Mouse (Mus musculus) granulocyte monocyte progenitor cell, adult 5-6 weeks (primary cell): Measurements from ENCODE around the gene Lst1. TPM values are rescaled to one million over a fixed set of nuclear protein-coding genes. Genes with fewer than 3 reads are reported as not detected.

ENCODE experiments used
- ATAC-seq: replicated peaks from 2 replicates; pipeline ENCODE4 v1.8.0; 2016; ENCODE audit warnings: mild to moderate bottlenecking, moderate TSS enrichment, inconsistent platforms; ENCODE audit not compliant: poor library complexity, severe bottlenecking
- total RNA-seq, 2 experiments: library from RNA; stranded (forward) in 1 of 2; stranded (reverse) in 1 of 2; fragments of 200-712, 200-1000 nt in 1 of 2; fragments of >200 nt in 1 of 2; fragmentation: Nextera tagmentation in 1 of 2; gene quantifications; 2 replicates each; pipeline ENCODE4 v1.2.3; 2014 to 2017

Lst1 gene
- total RNA-seq, 2 experiments from 2014 or later, result 78.7 to 115 TPM

DNA sequence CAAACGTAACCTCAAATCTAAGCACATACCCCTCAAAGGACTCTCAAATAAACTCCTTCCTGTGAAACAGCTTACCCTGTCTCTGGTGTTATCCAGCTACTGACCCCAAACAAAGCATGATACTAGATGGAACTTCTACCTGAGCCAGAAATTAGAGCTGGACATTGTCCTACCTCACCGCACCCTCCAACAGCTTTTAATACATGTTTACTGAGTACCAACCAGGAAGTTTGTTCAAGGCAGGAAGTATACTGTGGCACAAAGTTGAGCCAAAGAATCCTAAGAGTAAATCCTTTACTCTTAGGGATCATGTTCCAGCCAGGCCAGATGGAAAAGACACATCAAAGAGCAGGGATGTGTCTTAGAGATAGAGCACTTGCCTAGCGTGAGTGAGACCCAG, 22.4 kb upstream of the Lst1 start:
- no peak for ATAC-seq

DNA sequence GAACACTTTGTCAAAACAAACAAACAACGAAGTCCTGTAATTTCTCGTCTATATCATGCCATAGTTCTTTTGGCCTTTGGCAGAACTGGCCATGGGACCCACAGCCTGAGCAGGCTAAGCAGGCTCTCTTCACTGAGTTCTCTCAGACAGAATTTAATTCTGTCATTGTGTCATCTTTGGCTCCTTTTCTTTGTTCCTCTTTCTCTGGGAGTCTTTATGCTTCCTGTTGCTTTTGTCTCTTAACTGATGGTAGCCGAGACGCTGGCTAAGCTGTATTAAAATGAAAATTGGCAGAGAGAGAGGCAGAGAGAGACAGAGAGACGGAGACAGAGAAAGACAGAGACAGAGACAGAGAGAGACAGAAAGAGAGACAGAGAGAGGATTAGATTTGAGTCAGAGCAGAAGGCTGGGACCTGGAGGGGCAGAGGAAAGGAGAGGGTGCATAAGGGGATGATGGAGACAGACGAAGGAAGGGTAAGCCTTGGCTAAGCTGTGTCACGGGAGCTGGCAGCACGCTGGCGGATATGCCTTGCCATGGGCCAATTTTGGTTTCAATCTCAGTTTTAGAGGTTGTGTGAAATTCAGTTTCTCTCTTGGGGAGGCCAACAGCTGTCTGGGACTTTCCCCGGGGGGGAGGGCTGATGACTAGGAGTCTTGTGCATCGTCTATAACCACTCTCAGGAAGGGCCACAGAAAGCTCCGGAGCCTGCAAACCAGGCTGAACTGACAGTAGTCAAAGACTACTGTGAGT, 21.7 kb upstream of the Lst1 start:
- ATAC-seq, result peak; percentile 80

DNA sequence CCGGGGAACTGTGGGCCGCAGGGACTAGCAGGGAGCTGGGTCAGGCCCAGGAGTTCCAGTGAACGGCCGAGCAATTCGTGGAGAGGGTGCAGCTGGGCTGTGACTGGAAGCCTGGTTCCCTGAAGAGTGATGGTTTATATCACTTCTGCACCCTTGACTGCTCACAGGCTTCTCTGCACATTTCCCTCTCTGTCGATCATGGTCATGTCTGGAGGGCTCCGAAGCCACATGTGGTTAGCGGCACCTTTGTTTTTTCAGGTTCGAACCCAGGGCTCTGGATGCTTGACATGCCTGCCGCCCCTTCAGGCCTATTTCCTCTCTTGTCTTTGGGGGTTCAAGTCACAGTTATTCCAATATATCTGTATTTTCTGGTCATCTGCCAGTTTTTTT, 17.1 kb upstream of the Lst1 start:
- no peak for ATAC-seq

DNA sequence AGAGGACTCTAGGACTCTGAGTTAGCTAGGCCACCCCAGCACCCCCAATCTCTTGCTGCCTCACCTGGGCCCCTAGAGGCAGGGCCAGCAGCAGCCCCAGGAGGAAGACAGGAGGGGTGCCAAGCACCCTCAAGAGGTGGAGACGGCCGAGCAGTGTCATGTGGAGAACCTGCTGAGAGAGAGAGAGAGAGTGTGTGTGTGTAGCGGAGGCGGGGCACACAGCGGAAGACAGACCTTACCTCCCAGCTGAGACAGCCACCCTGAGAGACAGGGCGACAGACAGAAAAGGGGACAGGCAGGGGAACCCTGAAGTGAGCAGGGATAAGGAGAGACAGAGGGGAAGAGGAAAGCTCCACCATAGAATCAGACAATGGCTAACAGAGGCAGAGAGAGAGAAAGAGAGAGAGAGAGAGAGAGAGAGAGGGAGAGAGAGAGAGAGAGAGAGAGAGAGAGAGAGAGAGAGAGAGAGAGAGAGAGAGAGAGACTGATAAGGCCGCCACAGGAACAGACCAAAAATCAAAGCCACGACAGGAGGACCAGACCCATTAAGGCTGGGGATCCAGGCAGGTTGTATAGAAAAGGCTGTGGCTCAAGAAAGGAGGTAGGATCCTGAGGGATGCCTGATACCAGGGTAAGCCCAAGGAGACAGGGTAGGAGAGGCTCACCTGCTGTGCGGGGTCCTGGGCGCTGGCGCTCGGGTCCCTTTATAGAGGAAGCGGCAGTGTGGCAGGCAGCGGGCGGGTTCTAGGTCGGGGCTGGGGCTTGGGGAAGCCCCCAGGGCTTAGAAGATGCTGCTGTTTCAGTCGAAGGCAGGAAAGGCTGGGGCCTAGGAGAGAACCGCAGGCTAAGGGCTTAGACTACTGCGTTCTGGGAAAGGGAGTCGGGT, 16.5 kb upstream of the Lst1 start, which contains the start of gene Lta:
TSS of gene Lta (minus strand) at position 858 of the 886 bp plus-strand sequence.
- ATAC-seq, result no peak

DNA sequence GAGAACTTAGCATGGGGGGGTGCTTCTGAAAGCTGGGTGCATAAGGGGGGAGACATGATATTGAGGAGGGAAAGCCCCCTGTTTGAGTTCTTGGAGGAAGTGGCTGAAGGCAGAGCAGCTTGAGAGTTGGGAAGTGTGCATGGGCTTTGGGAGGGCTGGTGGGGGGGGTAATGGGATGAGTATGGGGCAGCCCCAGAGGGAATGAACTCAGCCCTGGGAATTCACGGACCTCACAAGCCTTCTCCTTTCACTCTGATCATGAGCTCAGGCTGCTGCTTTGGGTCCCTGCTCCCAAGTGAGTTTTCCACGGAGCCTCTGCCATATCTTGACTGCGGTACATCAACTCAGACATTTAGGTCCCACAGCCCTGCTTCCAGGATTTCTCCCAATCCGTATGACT, 14.2 kb upstream of the Lst1 start:
- ATAC-seq, result no peak

DNA sequence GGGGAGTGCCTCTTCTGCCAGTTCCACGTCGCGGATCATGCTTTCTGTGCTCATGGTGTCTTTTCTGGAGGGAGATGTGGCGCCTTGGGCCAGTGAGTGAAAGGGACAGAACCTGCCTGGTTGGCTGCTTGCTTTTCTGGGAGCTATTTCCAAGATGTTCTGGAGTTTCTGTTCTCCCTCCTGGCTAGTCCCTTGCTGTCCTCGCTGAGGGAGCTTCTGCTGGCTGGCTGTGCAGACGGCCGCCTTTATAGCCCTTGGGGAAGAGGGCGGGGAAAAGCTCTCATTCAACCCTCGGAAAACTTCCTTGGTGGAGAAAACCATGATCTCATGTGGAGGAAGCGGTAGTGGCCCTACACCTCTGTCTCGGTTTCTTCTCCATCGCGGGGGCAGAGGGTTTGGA, 13.5 kb upstream of the Lst1 start, which contains the start of gene Tnf:
TSS of gene Tnf (minus strand) at position 221 of the 400 bp plus-strand sequence.
- ATAC-seq, result peak; percentile 58

DNA sequence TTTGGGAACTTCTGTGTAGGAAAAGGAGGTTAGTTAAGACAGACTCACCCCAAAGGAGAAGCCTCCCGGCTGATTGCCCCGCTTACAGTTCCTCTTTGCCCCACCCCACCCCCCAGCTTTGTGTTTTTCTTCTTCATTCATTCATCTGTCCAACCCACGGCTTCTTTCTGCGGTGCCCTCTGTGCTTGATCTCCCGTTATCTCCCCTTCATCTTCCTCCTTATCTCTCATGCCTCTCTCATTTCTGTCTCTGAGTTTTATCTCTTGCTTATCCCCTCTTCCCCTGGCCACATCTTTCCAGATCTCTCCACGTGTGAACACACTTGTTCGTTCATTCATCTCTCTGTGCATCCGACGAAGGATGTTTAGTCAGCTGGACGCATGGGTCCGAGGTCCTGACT, 12.9 kb upstream of the Lst1 start:
- 0 out of 2 replicates have a peak, but pooled peaks have one; percentile 8 for ATAC-seq

DNA sequence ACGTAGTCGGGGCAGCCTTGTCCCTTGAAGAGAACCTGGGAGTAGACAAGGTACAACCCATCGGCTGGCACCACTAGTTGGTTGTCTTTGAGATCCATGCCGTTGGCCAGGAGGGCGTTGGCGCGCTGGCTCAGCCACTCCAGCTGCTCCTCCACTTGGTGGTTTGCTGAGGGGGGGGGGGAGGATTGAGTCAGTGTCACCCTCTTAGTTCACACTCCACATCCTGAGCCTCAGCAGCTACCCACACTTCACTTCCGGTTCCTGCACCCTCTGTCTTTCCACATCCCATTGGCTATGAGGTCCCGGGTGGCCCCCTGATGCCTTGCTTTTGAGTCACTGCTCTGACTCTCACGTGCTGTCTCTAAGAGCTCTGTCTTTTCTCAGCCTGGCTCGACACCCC, 12.2 kb upstream of the Lst1 start:
- peak; percentile 80 for ATAC-seq

DNA sequence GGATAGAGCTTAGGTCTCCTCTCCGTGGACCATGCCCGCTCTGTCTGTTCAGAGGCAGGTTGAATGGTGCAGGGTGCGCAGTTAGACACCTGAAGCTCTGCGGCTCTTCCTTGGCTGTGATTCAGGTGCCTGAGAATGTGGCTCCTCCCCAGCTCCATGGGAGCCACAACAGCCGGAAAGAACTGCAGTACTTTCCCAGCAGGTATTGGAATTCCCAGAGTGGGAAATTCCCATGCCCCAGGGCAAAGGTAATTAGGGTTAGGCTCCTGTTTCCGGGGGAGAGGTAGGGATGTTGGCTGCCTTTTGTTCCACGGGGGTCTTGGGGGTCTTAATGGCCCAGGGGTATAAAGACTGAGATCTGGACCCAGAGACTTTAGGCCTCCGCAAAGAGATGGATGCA, 10.7 kb upstream of the Lst1 start:
- no peak for ATAC-seq

DNA sequence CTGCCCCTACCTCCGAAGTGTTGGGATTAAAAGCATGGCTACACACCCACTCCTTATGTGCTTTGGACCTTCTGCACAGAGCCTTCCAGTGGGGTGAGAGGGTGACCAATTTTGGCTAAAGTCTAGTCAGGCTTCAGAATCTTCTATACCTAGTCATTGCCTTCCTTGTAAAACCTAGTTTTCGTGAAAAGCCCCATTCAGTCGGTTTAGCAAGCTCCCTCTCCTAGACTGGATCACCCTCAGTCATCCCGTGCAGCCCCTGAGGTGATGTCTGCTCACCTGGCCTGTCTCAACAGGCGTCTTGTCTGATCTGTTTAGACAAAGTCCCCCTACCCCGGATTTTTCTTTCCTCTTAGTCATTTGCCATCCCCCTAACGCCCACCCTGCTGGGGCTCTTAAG, 9.8 kb upstream of the Lst1 start:
- no peak for ATAC-seq

DNA sequence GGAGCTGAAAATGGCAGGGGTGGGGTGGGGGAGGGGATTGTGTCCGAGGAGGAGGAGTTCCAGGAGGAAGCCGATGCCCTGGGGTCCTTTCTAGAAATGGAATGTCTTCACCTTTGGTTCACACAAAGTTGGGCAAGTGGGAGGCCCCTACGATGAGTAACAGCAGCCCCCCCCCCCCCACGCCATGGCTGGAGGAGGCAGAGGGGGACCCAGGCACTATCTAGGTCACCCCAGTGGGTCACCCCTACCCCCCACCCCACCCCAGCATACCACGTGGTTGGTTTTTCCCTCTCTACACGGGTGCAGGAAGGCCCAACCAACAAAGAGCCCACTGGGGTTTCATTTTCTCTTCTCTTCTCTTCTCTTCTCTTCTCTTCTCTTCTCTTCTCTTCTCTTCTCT, 8.9 kb upstream of the Lst1 start:
- ATAC-seq, result no peak

DNA sequence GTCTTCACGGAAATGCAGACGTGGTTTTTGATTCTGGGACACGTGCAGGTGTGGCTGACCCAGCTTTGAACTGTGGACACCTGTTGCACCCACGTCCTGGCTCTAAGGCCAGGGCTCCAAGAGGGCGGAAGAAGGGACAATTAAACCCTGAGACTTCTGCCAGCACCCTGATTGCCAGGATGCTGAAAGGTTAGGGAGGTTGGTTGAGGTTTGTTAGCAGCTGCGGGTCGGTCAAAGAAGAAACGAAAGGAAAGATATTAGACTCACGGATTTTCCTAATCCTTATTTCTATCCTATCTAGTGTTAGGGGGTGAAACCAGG, 8.0 kb upstream of the Lst1 start:
- ATAC-seq, result no peak

DNA sequence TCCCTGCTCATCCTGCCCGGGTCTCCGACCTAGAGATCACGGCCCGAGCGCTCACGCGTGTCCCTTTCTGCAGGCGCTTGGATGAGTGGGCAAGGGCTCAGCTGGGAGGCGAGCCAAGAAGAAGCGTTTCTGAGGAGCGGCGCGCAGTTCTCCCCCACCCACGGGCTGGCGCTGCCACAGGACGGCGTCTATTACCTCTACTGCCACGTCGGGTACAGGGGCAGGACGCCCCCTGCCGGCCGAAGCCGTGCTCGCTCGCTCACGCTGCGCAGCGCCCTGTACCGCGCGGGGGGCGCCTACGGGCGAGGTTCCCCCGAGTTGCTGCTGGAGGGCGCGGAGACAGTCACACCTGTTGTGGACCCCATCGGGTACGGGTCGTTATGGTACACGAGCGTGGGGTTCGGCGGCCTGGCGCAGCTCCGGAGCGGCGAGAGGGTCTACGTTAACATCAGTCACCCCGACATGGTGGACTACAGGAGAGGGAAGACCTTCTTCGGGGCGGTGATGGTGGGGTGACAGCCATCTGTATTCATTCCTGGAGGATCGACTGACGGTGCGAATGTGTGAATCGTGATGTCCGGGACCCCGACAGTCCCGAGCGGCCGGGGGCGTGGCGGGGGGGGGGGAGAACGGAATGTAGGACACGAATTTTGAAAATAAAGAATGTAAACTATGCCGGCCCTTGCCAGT, 7.5 kb upstream of the Lst1 start:
- peak; percentile 61 for ATAC-seq

DNA sequence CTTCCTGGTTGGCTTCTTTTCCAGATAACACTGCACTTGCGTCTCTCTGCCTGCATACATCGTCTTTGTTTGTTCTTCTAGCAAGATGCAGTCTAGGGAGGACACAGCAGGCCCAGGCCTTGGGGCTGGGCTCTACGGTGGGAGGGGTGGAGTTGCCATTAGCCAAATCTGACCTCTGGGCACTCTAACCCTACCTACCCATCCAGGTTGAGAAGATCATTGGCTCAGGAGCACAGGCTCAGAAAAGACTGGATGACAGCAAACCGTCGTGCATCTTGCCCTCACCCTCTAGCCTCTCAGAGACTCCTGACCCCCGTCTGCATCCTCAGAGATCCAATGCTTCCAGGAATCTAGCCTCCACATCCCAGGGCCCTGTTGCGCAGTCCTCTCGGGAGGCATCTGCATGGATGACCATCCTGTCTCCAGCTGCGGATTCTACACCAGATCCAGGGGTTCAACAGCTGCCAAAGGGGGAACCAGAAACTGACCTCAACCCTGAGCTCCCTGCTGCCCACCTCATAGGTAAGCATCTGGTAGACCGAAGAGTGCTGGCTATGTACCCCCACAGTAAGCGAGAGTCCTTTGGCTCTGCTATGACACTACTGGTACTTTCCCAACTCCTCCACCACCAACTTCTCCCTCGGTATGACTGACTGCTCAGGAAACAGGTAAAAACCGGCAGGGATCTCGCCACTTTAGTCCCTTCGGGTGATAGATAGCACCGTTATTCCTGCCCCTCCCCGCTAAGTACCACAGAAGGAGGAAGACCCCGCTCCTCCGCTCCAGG, 6.8 kb upstream of the Lst1 start:
- 0 out of 2 replicates have a peak, but pooled peaks have one; percentile 5 for ATAC-seq

DNA sequence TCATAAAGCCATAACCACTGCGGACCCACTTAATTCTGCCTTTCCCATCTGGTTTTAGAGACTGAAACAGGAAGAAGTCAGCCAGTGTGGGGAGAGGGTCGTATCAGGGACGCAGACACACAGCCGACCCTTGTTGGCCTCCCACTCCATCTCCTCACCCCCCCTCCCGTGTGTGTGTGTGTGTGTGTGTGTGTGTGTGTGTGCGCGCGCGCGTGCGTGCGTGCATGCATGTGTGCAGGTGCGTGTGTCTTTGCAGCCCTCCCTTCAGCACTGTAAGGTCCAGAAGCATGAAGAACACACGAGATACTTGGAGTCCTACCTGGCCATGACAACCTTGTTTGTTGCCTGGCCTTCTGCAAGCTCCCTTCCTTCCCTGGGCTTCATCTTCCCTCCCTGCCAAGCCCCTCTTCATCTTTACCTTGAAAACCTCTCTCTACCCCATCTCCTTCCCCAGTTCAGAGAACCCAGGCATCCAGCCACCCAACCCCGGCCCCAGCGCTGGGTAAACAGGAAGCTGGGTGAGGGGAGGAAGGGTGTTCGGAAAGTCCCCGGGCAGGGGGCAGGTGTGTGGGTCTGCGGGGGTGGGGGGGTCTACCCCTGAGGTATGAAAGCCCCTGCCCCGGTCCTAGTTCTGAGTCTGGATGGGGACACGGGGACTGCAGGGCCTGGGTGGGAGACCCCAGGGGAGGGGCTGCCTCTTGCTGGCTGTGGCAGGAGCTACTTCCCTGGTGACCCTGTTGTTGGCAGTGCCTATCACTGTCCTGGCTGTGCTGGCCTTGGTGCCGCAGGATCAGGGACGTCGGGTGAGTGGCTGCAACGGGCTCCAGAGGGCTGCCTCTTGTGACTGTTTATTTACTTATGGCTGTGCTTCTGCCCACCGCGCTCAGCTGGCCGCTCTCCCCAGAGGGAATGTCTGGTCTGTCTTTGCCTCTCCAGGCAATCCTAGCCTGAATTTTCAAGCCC, 5.9 kb upstream of the Lst1 start, which contains the start of gene Ltb:
TSS of gene Ltb (plus strand) at position 559 of the 963 bp plus-strand sequence.
- ATAC-seq, result no peak

DNA sequence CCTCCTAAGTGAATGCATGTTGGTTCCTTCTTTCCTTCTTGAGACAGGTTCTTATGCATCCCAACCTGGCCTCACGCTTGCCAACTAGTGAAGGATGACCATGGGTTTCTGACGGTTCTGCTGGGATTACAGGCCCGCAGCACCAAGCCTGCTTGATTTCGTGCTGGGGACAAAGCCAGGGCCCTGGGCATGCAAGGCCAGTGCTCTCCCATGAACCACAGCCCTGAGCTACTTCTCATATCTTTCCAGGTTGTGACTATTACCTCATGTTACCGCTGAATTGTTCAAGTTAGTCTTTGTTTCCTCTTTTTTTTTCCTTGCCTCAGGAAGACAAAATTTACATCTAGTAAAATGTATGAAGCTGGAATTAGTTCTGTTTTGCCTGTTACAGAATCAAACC, 4.7 kb upstream of the Lst1 start:
- ATAC-seq, result peak; percentile 58

DNA sequence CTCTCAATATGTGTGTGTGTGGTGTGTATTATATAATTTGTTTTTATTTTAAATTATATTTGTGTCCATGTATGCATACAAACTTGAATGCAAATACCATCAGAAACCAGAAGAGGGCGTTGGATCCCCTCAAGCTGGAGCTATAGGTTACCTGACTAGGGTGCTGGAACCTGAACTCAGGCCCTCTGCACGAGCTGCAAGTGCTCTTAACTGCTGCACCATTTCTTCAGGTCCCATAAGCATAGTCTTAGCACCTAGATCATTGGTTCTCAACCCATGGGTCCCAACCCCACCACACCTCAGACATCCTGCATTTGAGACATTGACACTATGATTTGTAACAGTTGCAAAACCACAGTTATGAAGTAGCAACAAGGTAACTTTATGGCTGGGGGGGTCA, 3.5 kb upstream of the Lst1 start:
- ATAC-seq, result no peak

DNA sequence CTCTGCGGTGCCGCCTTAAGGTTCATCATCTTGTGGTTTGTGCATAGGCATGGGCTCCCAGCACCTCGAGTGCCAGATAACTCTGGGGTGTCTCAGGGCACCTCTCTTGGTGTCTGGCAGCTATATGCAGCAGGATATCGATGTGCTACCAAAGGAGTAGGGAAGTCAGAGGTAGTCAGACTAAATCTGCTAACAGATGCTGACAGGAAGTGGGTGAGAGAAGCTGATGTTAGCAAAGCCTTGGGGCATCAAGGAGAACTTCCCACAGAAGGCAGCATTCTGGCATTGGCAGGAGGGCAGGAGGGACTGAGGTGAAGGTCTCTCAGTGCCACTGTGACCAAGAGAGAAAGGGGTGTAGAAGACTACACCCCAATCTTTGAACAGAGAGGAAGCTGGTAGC, 1.9 kb upstream of the Lst1 start:
- 0 out of 2 replicates have a peak, but pooled peaks have one; percentile 6 for ATAC-seq

DNA sequence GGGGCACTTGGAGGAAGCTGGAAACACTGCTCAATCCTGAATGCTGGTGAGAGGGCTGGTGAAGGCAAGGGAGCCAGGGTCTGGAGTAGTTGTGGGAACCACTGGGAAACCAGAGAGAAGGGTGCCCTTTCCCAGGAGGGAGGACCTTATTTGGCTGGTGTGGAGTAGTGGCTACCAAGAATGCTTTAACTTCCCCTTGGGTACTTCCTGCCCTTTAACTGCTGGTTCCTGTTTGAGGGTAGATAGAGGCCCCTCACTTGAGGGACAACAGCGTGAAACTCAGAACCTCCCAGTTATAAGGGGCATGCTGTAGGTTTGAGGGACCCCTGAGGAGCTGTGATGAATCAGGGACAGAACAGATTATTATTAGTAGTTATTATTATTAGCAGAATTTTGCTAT, 947 bp upstream of the Lst1 start:
- ATAC-seq, result peak; percentile 35
